Mouse (Mus musculus) stomach, postnatal 0 days (tissue): ENCODE measurements around the gene Amt.

Source experiments
- CTCF ChIP-seq: IDR thresholded peaks from 2 replicates; pipeline ENCODE4 v1.5.1; 2016; ENCODE audit warnings: antibody characterized with exemption, low read depth, mild to moderate bottlenecking, moderate library complexity
- EP300 ChIP-seq: optimal IDR thresholded peaks from 2 replicates; pipeline ENCODE3; 2016; ENCODE audit warnings: antibody characterized with exemption

- TF ChIP-seq CTCF (no peak), EP300 (no peak)
These were observed 10.6 kb downstream of the Amt start for GRCm38 (mm10) chr9:108307021-108307807.
